Mouse (Mus musculus) testis, adult 2 months (tissue): Measurements from ENCODE around the gene Ggps1.

Experiments
- CTCF ChIP-seq: fragments of 200-500 bp; IDR thresholded peaks from 2 replicates; pipeline ENCODE4 v1.5.1; 2012; ENCODE audit warnings: low read depth, mild to moderate bottlenecking, inconsistent platforms, low read length, moderate library complexity; ENCODE audit not compliant: control insufficient read depth, insufficient read depth, insufficient replicate concordance
- POLR2A ChIP-seq: fragments of 200-500 bp; IDR thresholded peaks from 2 replicates; pipeline ENCODE4 v1.6.1; 2012; ENCODE audit warnings: low read depth, mild to moderate bottlenecking, inconsistent platforms, low read length, moderate library complexity; ENCODE audit not compliant: control insufficient read depth

- TF ChIP-seq POLR2A (peak; percentile 95), CTCF (0 out of 2 replicates have a peak, but pooled peaks have one; percentile 10)
Observed at GRCm38 (mm10) chr13:14063013-14063941, at the start of gene Ggps1, which contains the start of gene Arid4b.
